Mouse (Mus musculus): ENCODE data around the gene Dpp7.

Gene Dpp7

DNA sequence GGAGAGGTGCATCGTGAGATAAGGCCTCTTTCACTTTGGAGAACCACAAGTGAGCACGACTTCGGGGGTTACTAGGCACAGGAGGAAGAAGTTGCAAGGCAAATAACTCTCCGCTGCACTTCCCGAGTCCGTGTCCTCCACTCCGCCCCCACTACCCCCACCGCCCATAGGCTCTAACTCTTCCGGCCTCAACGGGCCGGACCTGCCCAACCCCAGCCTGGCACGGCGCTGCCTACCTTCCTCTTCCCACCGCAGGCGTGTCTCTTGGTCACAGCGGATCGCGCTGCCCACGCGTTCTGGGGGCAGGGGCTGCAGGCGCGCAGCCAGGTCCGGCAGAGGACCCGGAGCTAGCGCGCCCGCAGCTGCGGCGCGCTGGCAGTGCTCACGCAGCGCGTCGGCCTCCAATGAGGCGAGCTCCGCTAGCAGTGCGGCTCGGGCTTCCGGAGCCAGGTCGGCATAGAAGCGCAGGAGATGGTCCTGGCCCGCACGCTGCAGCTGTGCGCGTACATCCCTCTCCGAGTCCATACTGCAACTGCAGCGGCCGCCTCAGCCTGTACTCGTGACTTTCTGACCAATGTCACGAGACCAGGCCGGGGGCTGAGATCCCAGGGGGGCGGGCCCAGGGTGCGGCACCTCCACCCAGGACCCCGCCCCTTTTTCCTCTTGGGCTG is 9.1 kb upstream of the Dpp7 start, which contains the start of gene Uap1l1:
Gene Uap1l1, minus strand, starts transcription at position 592 of the 671 bp plus-strand sequence.
- peak; percentile 92 for DNase-seq (ENCODE audit: low spot score)

DNA sequence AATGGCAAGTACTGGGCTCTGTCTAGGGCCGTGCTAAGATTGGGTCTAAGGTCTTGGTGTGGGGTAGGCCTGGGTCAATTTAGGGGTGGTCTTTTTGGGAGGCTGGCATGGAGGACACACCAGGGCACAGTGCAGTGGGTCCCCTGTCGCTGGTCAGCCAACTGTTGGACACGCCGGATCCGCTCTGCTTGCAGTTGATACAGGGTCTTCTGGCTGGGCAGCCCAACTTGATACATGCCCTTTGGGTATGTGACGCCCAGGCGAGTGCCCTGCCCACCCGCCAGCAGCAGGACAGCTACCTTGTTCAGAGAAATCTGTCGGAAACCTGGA is 8.6 kb upstream of the Dpp7 start:
- DNase-seq (ENCODE audit: low spot score) = no peak

DNA sequence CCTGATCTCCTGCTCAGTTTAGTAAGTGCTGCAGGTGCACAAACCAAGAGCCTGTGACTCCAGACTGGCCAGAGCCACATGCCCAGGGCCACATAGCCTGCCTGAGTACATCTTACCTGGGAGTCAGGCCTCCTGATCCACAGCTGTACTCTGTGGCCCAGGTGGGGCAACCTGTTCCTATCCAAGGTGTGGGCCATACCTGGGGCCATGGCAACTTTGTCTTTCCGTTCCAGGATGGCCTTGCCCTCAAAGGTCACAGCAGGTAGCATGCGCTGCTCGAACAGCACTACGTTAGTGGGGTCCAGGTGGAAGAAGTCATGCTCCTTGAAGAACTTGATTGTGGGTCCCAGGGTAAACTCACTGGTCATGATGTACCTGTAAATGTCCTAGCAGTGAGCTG is 8.2 kb upstream of the Dpp7 start:
- DNase-seq (ENCODE audit: low spot score) = no peak

DNA sequence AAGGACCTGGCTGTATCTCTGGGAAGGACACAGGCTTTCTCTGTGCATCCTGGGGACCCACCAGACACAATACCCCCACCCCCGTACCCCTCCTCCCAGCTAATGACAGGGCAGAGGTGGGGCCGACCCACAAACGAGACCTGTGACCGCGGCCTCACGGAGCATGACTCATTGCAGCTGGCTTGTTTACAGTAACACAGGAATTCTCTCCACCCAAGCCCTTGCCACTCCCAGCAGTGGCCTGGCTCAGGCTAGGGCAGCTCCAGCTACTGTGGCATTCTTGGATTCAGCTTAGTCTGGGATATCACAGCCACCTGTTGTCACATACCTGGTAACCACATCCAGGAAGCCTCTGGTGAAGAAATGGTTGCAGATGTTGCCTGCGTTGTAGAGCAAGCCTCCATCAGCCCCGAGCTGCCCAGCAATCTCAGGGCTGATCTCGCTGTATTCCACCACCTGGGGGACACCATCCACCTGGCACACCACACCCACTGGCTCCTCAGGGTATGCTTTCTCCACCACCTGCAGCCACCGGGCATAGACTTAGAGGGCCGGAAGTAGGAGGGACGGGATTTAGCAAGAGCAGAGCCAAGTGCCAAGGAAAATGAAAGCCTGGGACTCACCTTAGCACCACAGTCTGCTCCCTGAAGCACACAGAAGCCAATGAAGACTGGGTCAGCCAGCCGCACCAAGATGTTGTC is 7.5 kb upstream of the Dpp7 start:
- no peak for DNase-seq (ENCODE audit: low spot score)

DNA sequence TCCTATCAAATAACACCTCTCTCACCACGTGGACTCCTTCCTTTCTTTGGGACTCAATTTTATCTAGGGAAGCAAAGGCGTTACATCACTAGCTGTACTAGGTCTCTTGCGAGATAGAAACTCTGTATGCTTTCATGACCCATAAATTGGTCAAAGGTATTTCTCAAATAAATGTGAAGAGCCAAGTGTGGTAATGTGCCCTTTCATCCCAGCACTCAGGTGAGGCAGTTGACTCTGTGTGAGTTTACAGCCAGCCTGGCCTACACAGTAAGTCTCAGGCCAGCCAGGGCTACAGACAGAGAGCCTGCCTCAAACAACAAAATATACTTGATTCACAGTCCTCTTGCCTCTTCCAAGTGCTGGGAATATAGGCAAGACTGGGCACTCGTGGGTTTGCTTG is 3.7 kb upstream of the Dpp7 start:
- no peak for DNase-seq (ENCODE audit: low spot score)

DNA sequence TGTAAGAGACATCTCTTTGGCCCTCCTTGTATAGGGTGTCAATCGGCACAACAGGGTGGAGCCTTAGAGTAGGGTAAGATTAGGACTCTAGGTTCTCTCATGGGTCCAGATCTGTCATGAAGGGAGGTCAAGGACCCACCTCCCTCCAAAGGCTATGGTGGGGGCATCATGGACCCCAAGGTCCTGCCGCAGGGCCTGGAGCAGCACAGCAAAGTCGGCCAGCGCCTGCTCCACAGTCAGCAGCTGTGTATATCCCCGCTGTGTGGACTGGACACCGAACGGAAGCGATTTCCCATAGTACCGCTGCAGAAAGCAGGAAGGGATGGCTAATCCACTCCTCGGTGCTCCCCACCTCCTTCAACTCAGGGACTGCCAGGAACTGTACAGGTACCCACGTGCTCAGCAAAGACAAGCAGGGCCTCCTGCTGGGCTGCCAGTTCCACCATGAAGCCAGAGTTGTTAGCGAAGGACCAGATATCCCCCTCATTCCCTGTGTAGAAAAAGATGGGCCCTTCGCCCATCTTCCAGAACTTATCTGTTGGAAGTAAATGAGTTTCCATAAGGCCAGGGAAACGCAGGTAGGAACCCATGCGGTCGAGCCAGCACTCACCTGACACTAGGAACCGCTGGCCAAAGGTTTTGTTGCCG is 616 bp downstream of the Dpp7 start:
- DNase-seq (ENCODE audit: low spot score) = no peak

DNA sequence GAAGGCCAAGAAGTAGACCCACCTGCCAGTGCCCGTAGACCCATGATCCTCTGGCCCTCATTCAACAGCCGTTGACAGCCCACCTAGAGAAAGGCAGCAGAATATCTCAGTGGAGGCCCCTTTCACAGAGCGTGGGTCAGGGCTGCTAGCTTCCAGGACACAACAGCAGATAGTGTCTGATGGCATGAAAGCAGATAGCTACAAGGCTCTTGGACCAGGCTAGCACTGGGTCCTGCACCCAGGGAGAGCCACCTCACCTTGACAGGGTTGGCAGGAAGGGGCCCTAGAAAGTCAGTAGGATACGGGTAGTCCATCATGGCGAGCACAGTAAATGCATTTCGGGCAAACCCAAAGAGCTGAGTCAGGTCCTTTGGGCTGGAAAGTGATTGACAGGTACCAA is 1.9 kb downstream of the Dpp7 start:
- DNase-seq (ENCODE audit: low spot score) = no peak

DNA sequence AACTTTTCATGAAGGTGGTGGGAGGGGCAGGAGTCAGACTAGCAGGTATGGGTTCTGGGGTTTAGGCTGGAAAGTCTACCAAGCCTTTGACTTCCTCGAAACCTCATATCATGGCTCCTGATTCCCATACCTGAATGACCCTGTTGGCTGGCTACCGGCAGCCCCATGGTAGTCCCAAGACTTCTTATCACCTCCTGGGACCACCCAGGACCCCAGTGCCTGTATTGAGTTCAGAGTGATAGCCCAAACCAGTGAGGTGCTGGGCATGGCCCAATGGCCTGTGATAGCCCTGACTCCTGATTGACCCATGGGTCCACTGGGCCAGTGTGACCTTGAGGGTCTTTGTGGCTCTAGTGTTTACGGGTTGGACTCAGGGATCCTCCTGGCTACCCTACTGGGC is 5.5 kb downstream of the Dpp7 start:
- no peak for DNase-seq (ENCODE audit: low spot score)

DNA sequence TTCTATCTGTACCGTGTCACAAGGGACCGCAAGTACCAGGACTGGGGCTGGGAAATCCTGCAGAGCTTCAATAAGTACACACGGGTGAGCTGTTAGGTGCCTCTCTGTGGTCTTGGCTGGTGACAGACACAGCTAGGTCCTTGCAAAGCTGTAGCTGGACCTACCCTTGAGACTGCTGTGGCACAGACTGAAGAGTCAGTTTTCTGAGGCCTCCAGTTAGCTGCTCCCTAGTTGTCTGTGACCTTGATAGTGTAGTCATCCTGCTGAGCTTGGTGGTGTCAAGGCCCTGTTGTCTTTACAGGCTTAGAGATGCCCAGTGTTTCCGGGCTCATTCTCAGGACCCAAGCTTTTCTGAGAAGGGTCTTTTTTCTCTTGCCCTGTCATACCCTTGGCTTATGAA is 6.7 kb downstream of the Dpp7 start:
- no peak for DNase-seq (ENCODE audit: low spot score)

DNA sequence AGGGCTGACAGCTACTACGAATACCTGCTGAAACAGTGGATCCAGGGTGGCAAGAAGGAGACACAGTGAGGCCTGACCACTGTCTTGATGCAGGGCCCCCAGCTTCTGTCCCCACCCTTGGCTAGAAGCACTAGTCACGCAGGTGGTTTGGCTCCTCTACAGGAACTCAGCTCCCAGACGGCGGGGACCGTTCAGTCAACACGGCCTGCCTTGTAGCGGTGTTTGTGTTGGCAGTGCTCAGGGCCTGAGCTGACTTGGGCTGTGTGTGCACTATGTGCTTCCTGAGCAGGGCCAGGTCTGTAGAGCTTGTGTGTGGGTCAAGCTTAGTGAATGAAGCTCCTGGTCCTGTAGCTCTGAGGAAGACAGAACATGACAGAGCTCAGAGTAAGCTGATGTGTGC is 8.0 kb downstream of the Dpp7 start:
- DNase-seq (ENCODE audit: low spot score) = no peak

DNA sequence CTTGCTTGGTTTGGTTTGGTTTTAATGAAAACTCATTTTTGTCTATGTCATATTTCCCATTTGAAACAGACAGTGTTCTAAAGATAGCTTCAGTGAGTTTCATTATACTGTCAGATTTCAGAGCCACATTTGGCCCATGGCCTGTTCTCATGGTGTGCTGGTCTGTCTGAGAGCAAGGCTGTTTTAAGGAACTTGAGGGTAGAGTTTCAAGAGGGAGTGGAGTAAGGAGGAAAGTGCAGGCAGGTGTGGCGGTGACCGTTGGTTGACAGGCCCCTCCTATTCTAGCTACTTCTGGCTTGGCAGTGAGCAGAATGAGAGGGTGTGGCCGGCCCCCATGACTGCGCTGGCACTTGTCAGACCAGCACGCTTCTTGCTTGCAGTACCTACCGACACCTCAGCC is 17.9 kb downstream of the Dpp7 start:
- no peak for DNase-seq (ENCODE audit: low spot score)

DNA sequence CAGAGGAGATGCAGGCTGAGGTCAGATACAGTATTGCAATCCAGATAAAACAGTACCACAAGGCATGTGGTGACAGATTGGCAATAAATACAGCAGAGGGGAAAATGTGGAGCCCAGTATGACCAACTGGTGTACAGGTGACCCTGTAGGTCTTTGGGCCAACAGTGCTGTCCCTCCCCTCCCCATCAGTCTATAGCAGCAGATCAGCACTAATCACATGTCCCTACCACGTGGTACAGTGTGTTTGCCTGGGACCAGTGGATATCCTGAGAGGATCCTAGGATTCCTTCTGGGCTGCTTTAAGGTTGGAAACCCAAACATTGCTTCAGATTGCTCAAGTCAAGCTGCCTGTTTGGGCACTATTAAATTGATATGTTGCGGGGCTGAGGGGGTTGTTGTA is 22.6 kb downstream of the Dpp7 start:
- no peak for DNase-seq (ENCODE audit: low spot score)

DNA sequence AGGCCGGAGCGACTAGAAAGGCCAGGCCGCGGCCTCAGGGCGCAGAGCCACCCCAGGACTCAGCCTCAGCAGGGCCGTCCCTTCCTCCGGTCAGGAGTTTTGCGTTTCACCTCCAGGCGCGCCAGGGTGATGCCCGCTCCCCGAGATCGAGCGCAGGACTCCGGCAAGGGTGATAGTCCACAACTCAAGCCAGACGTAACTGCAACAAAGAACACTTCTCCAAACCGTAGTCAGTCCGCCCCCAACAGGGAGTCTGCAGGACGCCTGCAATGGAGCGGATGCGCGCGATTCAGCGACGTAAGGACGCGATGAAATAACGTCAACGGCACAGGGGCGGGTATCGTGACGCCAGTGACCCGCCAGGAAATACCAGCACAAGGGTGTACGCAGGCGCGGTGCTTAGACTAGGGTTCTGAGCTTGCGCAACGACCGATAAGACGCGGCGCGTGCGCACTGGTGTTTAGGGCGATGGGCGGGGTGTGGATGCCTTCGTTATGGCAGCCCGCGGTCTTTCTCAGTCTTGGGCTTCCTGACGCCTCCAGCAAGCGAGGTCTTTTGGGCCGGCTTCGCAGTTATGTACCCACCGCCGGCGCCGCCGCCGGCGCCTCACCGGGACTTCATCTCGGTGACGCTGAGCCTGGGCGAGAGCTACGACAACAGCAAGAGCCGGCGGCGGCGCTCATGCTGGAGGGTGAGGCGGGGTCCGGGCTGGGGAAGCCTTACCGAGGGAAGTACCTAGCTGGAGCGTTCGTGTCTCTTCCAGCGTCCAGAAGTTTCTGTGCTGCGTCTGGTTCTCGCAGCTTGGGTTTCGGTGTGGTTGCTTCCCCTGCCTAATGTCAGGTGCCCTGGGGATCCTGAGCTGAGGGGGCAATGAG is 23.6 kb downstream of the Dpp7 start, which contains the start of gene Man1b1:
Gene Man1b1, plus strand, starts transcription at position 53 of the 875 bp plus-strand sequence.
- peak; percentile 98 for DNase-seq (ENCODE audit: low spot score)

DNA sequence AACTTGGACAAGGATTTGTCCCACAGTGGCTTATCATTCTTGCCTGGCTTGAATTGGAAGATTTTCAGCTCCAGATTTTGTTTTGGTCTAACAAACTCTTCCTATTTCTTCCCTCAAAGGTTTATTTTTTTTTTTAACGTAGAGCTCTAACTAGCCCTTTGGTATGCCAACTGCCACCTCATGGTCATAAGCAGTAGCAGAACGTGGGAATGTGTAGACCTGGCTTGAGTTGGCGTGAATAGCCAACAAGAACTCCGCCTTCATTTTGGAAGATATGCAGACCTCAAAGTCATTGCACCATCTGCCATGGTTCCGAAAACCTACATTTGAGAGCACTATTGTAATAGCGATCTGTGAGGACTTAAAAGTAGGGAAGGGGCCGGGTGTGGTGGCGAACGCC is 24.7 kb downstream of the Dpp7 start:
- no peak for DNase-seq (ENCODE audit: low spot score)

DNA sequence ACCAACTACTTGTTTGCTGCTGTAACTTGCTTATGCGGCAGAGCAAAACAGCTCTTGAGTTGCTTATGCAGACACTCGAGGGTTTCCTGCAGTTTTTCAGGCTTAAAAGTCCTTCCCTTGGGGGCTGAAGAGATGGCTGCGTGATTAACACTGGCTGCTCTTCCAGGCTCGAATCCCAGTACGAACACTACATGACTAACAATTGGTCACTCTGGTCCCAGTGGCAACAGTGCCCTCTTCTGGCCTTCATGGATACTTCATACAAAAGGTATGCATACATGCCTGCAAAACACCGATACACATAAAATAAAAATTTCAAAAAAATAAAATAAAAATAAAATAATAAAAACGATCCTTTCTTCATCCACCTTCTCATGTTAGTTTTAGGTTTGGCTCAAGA is 27.7 kb downstream of the Dpp7 start:
- no peak for DNase-seq (ENCODE audit: low spot score)

DNA sequence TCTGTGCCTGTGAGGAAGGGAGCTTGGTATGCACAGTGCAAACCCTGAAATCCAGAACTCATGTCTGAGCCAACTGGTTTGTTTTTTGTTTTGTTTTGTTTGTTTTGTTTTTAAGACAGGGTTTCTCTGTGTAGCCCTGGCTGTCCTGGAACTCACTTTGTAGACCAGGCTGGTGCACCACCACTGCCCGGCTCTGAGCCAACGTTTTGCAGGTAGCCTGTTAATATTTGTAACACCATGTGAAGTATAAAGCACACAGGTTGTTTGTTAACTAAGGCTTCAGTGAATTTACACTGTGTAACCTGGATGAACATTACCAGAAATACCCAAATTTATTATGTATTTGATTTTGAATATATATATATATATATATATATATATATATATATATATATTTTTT is 30.1 kb downstream of the Dpp7 start:
- DNase-seq (ENCODE audit: low spot score) = no peak

DNA sequence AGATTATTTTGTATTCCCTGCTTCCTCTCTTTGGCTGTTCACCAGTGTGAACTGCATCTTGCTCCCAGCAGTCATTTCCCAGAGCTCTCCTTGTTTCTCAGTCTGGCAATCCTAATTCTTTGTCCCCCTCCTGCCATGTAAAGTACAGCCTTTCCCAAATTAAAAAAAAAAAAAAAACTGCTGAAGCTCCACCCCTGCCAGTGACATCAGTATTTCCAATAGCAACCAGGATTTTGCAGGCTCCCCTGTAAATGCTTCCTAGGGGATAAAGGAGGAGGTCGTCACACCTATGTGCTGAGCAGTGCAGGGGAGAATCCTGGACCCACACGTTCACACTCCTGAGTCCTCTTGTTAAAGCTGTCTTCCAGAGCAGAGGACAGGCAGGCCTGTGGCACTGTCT is 36.1 kb downstream of the Dpp7 start:
- no peak for DNase-seq (ENCODE audit: low spot score)

DNA sequence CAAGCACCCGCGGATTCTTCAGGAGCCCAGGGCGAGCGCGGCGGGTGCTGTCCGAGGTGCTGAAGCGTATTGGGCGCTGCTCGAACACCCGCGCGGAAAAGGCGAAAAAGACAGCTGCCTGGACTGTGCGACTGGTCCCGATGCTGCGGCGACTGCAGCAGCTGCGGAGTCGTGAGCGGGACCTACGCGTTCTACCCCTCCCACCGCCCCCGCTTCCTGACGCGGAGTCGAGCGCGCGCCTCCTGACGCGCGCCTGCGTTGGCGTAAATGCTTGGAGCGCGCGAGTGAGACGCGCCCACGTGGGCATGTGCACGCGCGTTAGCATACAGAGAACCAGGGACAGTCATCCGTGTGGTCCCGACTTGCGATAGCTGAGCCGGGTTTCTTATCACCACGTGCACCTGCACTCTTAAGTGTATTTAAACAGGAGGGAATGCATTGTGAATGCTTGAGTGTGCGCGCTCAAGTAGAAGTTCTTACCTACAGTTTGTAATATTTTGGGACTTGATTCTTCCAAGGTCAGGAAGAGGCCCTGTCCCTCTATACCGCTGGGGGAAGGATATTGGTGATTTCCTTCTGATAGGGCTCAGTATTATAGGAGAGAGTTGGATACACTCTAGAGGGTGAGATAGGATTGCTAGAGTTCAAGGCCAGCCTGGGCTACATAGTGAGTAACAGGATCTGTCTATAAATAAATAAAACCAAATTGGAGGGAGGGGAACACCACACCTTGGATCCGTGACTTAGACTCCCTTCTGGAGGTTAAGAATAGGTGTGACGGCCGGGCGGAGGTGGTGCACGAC is 37.0 kb downstream of the Dpp7 start, which contains the start of gene Grin1:
Gene Grin1, minus strand, starts transcription at position 217 of the 803 bp plus-strand sequence.
- peak; percentile 55 for DNase-seq (ENCODE audit: low spot score)

DNA sequence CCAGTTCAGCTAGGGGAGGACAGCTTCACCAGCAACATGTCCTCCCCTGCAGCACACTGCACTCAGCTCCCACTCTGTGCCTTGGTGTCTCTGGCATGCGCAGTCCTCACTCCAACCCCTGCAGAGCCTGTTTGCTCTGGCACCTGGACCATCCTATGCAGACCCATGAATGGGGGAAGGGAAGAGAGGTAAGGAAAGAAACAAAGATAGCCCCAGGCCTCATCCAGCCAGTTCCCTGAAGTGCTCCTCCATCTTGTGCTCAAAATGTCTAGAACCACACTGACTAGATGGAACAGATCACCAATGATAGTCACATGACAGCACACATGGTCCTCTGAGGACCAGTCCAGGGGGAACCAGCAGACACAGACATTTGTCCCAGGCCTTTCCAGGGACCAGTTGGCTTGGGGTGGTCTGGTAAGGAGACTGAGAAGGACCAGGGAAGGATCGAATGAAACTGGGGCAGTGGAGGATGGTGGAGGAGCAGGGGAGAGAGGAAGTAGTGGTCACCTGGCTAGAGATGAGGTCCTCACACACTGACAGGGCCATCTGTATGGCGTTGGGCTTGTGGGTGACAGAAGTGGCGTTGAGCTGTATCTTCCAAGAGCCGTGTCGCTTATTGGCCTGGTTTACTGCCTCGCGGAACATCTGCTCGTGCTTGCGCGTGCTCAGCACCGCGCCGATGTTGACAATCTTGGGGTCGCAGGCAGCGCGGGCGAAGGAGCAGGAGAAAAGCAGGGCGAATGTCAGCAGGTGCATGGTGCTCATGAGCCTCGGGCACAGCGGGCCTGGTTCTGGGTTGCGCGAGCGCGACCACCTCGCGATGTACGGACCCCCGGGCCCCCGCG is 37.8 kb downstream of the Dpp7 start:
- no peak for DNase-seq (ENCODE audit: low spot score)

DNA sequence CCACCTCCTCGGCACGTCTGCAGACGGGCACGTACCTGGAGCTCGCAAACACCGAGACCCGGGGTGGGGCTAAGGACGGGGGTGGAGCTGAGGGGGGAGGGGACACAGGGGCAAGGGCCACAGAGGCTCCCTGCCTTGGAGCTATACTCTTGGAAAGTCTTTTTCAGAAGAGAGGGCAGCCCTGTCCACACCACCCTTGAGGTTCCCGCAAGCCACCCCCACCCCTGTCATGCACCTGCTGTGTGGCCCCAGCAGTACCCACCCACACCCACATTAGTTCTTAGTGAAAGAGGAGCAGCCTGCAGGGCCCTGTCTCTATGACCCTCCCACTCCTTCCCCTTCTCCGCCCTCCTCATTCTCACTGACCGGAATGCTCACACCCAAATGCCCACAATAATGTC is 44.7 kb downstream of the Dpp7 start:
- peak; percentile 14 for DNase-seq (ENCODE audit: low spot score)

DNA sequence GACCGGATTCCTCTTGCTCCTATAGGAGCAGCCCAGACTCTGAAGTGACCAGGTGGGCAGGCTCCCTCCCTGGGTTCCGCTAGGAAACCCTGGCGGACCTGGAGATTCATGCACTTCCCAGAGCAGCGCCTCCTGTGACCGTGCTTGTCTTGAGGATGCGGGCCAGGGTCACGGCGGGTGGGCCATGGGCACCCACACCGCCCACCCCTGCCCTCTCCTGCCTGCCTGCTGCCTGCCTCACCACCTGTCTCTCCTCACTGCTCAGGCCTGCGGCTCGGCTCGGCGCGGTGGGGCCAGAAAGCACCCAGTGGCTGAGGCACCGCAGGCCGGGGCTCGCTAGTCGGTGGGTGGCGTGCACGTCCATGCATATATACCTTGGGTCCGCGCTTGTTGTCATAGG is 45.2 kb downstream of the Dpp7 start:
- DNase-seq (ENCODE audit: low spot score) = no peak

Data from yolk sac, embryonic 10.5 days (tissue).